Mouse (Mus musculus): ENCODE measurements at regions not wholly inside any gene's neighbourhood (a gene's known extent, or its start where the extent isn't known, plus 50 kb on each side); places are given as distances from the start of the nearest gene placed in this dataset.

DNA sequence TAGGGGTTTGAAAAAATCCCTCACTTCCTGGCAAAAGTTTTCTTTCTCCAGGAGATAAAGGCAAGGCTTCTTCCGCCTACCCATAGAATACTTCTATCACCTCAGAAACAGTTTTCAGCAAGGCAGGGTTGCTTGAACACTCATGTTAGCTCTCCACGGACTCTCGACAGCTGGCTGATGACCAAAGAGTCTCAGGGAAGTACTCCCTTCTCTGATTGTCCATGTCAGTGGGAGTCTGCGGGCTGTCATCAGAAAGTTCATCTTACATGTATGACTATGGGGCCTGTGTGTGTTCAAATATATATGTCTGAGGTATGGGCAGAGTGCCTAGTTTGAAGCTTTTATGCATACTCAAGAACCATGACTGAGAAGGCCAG lies 464.3 kb upstream of the Zeb2 start:
- Histone ChIP-seq H3K4me2 (replicated peaks; ENCODE audit: low read depth) (no peak overlapping the region), H3K27me3 (replicated peaks; ENCODE audit: control insufficient read depth, insufficient read depth, low read length) (no peaks in the 10 kb centered on the region), H3K9me3 (ENCODE audit: control insufficient read depth) (no peaks in the 10 kb centered on the region), H3K27ac (ENCODE audit: low read depth, low read length) (no peak overlapping the region), H3K9ac (ENCODE audit: low read depth, low read length) (no peak overlapping the region), H3K36me3 (ENCODE audit: control insufficient read depth, insufficient read depth) (no peaks in the 10 kb centered on the region), H3K4me1 (replicated peaks; ENCODE audit: control insufficient read depth, insufficient read depth, low read length) (no peaks in the 10 kb centered on the region), H3K4me3 (ENCODE audit: low read depth, low read length) (no peak overlapping the region)
- no peak for ATAC-seq
- WGBS = 80% methylated on average over 4 of the region's 4 CpGs
- no peak for TF ChIP-seq CTCF (IDR thresholded peaks at IDR 0.05; ENCODE audit: low read depth)

- Histone ChIP-seq H3K4me3 (ENCODE audit: low read depth, low read length) (no peak overlapping the region), H3K9ac (ENCODE audit: low read depth, low read length) (no peak overlapping the region), H3K4me2 (replicated peaks; ENCODE audit: low read depth) (no peak overlapping the region), H3K4me1 (replicated peaks; ENCODE audit: control insufficient read depth, insufficient read depth, low read length) (no peaks in the 10 kb centered on the region), H3K9me3 (ENCODE audit: control insufficient read depth) (no peaks in the 10 kb centered on the region), H3K27ac (ENCODE audit: low read depth, low read length) (no peak overlapping the region), H3K36me3 (ENCODE audit: control insufficient read depth, insufficient read depth) (no peaks in the 10 kb centered on the region), H3K27me3 (replicated peaks; ENCODE audit: control insufficient read depth, insufficient read depth, low read length) (no peaks in the 10 kb centered on the region)
- WGBS = 56% methylated on average over 8 of the region's 8 CpGs
- no peak for TF ChIP-seq CTCF (IDR thresholded peaks at IDR 0.05; ENCODE audit: low read depth)
- no peak for ATAC-seq
Measured at GRCm38 (mm10) chr2:45580838-45581548, 463.8 kb upstream of the Zeb2 start.

DNA sequence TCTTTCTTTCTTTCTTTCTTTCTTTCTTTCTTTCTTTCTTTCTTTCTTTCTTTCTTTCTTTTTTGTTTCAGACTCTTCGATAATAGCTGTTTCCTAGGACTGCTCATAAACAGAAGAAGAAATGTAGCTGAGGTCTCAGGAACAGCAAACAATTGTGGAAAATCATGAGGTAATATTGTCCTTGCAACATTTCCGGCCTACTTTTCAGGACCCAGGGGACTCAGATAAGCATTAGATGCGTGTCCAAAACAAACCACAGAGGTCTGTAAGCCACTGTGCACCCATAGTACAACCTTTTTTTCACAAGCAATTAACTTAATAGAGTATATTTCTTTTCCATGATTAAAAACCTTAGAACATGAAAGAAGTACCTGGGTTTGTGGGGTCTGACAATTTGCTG lies 455.7 kb upstream of the Zeb2 start:
- H3K4me2 ChIP-seq (replicated peaks; ENCODE audit: low read depth) = no peak overlapping the region
- no peaks in the 10 kb centered on the region for H3K9me3 ChIP-seq (ENCODE audit: control insufficient read depth)
- H3K27me3 ChIP-seq (replicated peaks; ENCODE audit: control insufficient read depth, insufficient read depth, low read length) = no peaks in the 10 kb centered on the region
- H3K9ac ChIP-seq (ENCODE audit: low read depth, low read length) = no peak overlapping the region
- ATAC-seq = no peak
- H3K27ac ChIP-seq (ENCODE audit: low read depth, low read length) = no peak overlapping the region
- H3K4me3 ChIP-seq (ENCODE audit: low read depth, low read length) = no peak overlapping the region
- H3K4me1 ChIP-seq (replicated peaks; ENCODE audit: control insufficient read depth, insufficient read depth, low read length) = no peaks in the 10 kb centered on the region
- 81% methylated on average over 3 of the region's 3 CpGs for WGBS
- no peaks in the 10 kb centered on the region for H3K36me3 ChIP-seq (ENCODE audit: control insufficient read depth, insufficient read depth)
- no peak for TF ChIP-seq CTCF (IDR thresholded peaks at IDR 0.05; ENCODE audit: low read depth)

DNA sequence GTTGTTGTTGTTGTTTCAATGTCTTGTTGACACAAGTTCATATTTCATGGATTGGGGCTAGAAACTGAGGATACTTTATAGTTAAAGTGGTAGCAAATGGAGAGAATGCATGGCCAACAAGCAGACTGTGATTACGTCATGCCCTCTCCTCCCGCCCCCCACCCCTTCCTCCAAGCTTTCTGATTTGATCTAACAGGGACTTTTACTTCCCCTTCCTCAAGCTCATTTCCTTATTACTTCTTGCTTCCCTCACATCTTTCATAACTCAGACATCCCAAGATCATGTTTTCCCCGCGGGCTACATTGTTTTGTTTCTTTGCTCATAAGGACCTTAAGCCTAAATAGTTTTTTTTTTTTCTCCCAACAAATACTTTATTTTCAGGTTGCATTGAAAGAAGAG lies 437.5 kb upstream of the Zeb2 start:
- 78% methylated on average over 4 of the region's 4 CpGs for WGBS

DNA sequence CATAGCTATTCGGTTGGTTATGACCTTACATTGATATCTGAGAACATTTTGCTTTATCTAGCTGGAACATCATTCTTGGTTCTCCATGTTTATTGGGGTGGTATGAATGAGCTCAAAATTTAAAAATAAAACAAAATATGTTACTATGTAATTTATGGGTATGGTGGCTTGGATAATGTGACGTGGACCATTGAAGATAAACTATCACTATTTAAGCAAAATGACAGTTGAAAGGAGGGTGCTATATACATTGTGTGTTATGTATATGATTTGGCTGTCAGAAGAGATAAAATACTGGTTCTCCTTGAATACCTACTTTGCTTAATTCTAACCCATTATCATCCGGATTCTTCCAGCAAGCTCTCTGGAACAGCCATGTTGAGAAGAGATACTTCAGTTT lies 424.2 kb upstream of the Zeb2 start:
- H3K9me3 ChIP-seq (ENCODE audit: control insufficient read depth) = no peaks in the 10 kb centered on the region
- ATAC-seq = no peak
- H3K9ac ChIP-seq (ENCODE audit: low read depth, low read length) = no peak overlapping the region
- H3K4me1 ChIP-seq (replicated peaks; ENCODE audit: control insufficient read depth, insufficient read depth, low read length) = no peaks in the 10 kb centered on the region
- no peak for TF ChIP-seq CTCF (IDR thresholded peaks at IDR 0.05; ENCODE audit: low read depth)
- H3K4me3 ChIP-seq (ENCODE audit: low read depth, low read length) = no peak overlapping the region
- WGBS = 91% methylated on average over 3 of the region's 3 CpGs
- H3K4me2 ChIP-seq (replicated peaks; ENCODE audit: low read depth) = no peak overlapping the region
- H3K36me3 ChIP-seq (ENCODE audit: control insufficient read depth, insufficient read depth) = no peaks in the 10 kb centered on the region
- no peaks in the 10 kb centered on the region for H3K27me3 ChIP-seq (replicated peaks; ENCODE audit: control insufficient read depth, insufficient read depth, low read length)
- no peak overlapping the region for H3K27ac ChIP-seq (ENCODE audit: low read depth, low read length)

More for the DNA sequence above, 437.5 kb upstream of the Zeb2 start:
- H3K4me3 ChIP-seq (ENCODE audit: low read depth, low read length) = no peak overlapping the region
- no peaks in the 10 kb centered on the region for H3K36me3 ChIP-seq (ENCODE audit: control insufficient read depth, insufficient read depth)
- H3K27ac ChIP-seq (ENCODE audit: low read depth, low read length) = no peak overlapping the region
- no peak for TF ChIP-seq CTCF (IDR thresholded peaks at IDR 0.05; ENCODE audit: low read depth)
- no peaks in the 10 kb centered on the region for H3K9me3 ChIP-seq (ENCODE audit: control insufficient read depth)
- H3K4me1 ChIP-seq (replicated peaks; ENCODE audit: control insufficient read depth, insufficient read depth, low read length) = no peaks in the 10 kb centered on the region
- H3K4me2 ChIP-seq (replicated peaks; ENCODE audit: low read depth) = no peak overlapping the region
- H3K27me3 ChIP-seq (replicated peaks; ENCODE audit: control insufficient read depth, insufficient read depth, low read length) = no peaks in the 10 kb centered on the region
- no peak overlapping the region for H3K9ac ChIP-seq (ENCODE audit: low read depth, low read length)
- no peak for ATAC-seq

DNA sequence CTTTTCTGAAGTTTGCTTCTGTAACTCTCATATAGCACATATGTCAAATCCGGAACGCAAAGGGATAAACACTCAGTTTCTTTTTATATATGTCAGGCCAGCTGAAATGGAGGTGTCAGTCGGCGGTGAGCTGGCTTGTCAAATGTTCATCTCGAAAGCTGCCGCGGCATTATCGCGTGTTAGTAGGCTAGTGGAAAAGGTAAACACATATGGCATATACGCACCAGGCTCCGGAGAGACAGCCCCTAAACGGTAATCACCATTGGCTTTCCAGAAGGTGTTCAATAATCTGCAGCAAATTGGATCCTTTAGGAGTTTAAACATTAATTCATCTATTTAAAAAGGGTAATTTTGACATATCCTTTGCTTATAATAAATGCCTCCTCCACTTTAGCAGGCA lies 421.8 kb upstream of the Zeb2 start:
- Histone ChIP-seq H3K36me3 (ENCODE audit: control insufficient read depth, insufficient read depth) (no peaks in the 10 kb centered on the region), H3K9me3 (ENCODE audit: control insufficient read depth) (no peaks in the 10 kb centered on the region), H3K4me2 (replicated peaks; ENCODE audit: low read depth) (no peak overlapping the region), H3K27ac (ENCODE audit: low read depth, low read length) (no peak overlapping the region), H3K4me3 (ENCODE audit: low read depth, low read length) (no peak overlapping the region), H3K27me3 (replicated peaks; ENCODE audit: control insufficient read depth, insufficient read depth, low read length) (no peaks in the 10 kb centered on the region), H3K4me1 (replicated peaks; ENCODE audit: control insufficient read depth, insufficient read depth, low read length) (no peaks in the 10 kb centered on the region), H3K9ac (ENCODE audit: low read depth, low read length) (no peak overlapping the region)
- ATAC-seq = no peak
- TF ChIP-seq CTCF (IDR thresholded peaks at IDR 0.05; ENCODE audit: low read depth) = no peak
- WGBS = 88% methylated on average over 12 of the region's 12 CpGs

DNA sequence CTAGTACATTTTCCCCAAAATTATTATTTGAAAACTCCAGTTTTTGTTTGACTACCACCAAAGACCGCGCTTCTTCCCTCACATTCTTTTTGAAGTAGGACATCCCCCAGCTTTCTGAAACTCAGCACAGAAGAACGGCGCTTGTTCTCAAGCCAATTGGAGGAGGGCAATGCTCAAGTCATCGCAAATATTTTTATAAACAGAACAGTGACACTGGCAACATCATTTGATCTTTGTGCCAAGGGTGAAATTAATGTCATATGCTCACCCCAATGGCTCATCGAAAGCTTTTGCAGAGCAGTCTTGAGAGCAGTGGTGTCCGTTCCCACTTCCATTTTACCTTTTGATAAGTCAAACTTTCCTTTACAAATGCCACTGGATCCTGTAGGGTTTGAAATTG lies 420.5 kb upstream of the Zeb2 start:
- H3K36me3 ChIP-seq (ENCODE audit: control insufficient read depth, insufficient read depth) = no peaks in the 10 kb centered on the region
- no peak for ATAC-seq
- no peak overlapping the region for H3K9ac ChIP-seq (ENCODE audit: low read depth, low read length)
- TF ChIP-seq CTCF (IDR thresholded peaks at IDR 0.05; ENCODE audit: low read depth) = no peak
- H3K27ac ChIP-seq (ENCODE audit: low read depth, low read length) = no peak overlapping the region
- no peaks in the 10 kb centered on the region for H3K4me1 ChIP-seq (replicated peaks; ENCODE audit: control insufficient read depth, insufficient read depth, low read length)
- no peaks in the 10 kb centered on the region for H3K27me3 ChIP-seq (replicated peaks; ENCODE audit: control insufficient read depth, insufficient read depth, low read length)
- no peaks in the 10 kb centered on the region for H3K9me3 ChIP-seq (ENCODE audit: control insufficient read depth)
- H3K4me2 ChIP-seq (replicated peaks; ENCODE audit: low read depth) = no peak overlapping the region
- 83% methylated on average over 7 of the region's 7 CpGs for WGBS
- H3K4me3 ChIP-seq (ENCODE audit: low read depth, low read length) = no peak overlapping the region
